ENCODE assay signal across 9 mouse cellular contexts in genomic region chrX:11444261-11444725, GRCm38 (mm10).
DNase-seq lines count a peak whose midpoint lies in the region; ATAC-seq and TF ChIP-seq lines count a peak whose summit lies in the region.
"Had no signal": no experiment of that assay in that cellular context is flagged by ENCODE, and none has a peak within 500 bp of the region (broad histone marks: within the 10 kb centered on the region; RNA-seq: fewer than 3 reads in every experiment).

No protein-coding gene starts in this region.

- H3K9ac ChIP-seq in kidney, embryonic 16.5 days (replicated peaks; ENCODE audit: low read length), result no peak overlapping the region

- no peaks in the 10 kb centered on the region for H3K9me3 ChIP-seq in kidney, embryonic 16.5 days (ENCODE audit: low read length)
- no peaks in the 10 kb centered on the region for H3K9me3 ChIP-seq in midbrain, embryonic 10.5 days (replicated peaks)

- WGBS in cerebellum, adult 2 months, result 25% methylated on average over 10 of the region's 10 CpGs
- WGBS in kidney, embryonic 16.5 days, result 53% methylated on average over 10 of the region's 10 CpGs
- 73% methylated on average over 10 of the region's 10 CpGs for WGBS in midbrain, embryonic 10.5 days

- DNase-seq in cerebellum, adult 2 months, result peak; percentile 24 to 33
- DNase-seq in cerebellum, adult 11 months, result no peak
- peak; percentile 74 for DNase-seq in adrenal gland, postnatal 14 days
- no peak for DNase-seq in layer of hippocampus, postnatal 25 days (ENCODE audit: extremely low spot score in 1 of 2, low spot score in 1 of 2)
- no peak for DNase-seq in midbrain, embryonic 10.5 days (ENCODE audit: low spot score)
- DNase-seq in left cerebral cortex, adult 8-10 months (ENCODE audit: low spot score in 2 of 2), result no peak
- DNase-seq: thymus, postnatal 36 days had no signal

- no peak for TF ChIP-seq CTCF in cerebellum, adult 2 months (IDR thresholded peaks at IDR 0.05; ENCODE audit: borderline replicate concordance, insufficient read depth, low read depth, low read length)

- no peak overlapping the region for H3K4me3 ChIP-seq in cerebellum, adult 2 months (replicated peaks; ENCODE audit: insufficient read depth, low read depth, low read length)
- H3K4me3 ChIP-seq in kidney, embryonic 16.5 days (ENCODE audit: low read length), result no peak overlapping the region
- no peak overlapping the region for H3K4me3 ChIP-seq in midbrain, embryonic 10.5 days

- ATAC-seq in granulocyte monocyte progenitor cell, adult 5-6 weeks (replicated peaks; ENCODE audit: poor library complexity, severe bottlenecking), result peak; percentile 58
- peak; percentile 74 for ATAC-seq in kidney, embryonic 16.5 days (ENCODE audit: low FRiP score, low TSS enrichment)

- no peak overlapping the region for H3K4me2 ChIP-seq in kidney, embryonic 16.5 days (replicated peaks; ENCODE audit: low read depth, low read length)

- H3K4me1 ChIP-seq in cerebellum, adult 2 months (ENCODE audit: control insufficient read depth, insufficient read depth, low read length), result peaks cover 3% of the 10 kb centered on the region; the same call in 1 of the 2 replicates
- peaks cover 11% of the 10 kb centered on the region; the same call in 1 of the 2 replicates for H3K4me1 ChIP-seq in kidney, embryonic 16.5 days (ENCODE audit: insufficient read depth, low read length)
- H3K4me1 ChIP-seq in midbrain, embryonic 10.5 days, result peaks cover 10% of the 10 kb centered on the region

- no peaks in the 10 kb centered on the region for H3K27me3 ChIP-seq in cerebellum, adult 2 months (ENCODE audit: control insufficient read depth, insufficient read depth, low read length)
- H3K27me3 ChIP-seq in kidney, embryonic 16.5 days (ENCODE audit: insufficient read depth, low read length), result peaks cover 17% of the 10 kb centered on the region; the same call in 1 of the 2 replicates
- peaks cover 99% of the 10 kb centered on the region for H3K27me3 ChIP-seq in midbrain, embryonic 10.5 days (ENCODE audit: low read depth, poor library complexity, severe bottlenecking)

- no peak for TF ChIP-seq POLR2A in cerebellum, adult 2 months (IDR thresholded peaks at IDR 0.05; ENCODE audit: borderline replicate concordance, insufficient read depth, low read length)

- no peaks in the 10 kb centered on the region for H3K36me3 ChIP-seq in kidney, embryonic 16.5 days (ENCODE audit: insufficient read depth, low read length)
- H3K36me3 ChIP-seq in midbrain, embryonic 10.5 days, result no peaks in the 10 kb centered on the region

- no peak overlapping the region for H3K27ac ChIP-seq in cerebellum, adult 2 months (ENCODE audit: insufficient read depth, low read length)
- H3K27ac ChIP-seq in kidney, embryonic 16.5 days (ENCODE audit: low read length), result peak overlapping the region; percentile 34; the same call in 1 of the 2 replicates
- no peak overlapping the region for H3K27ac ChIP-seq in midbrain, embryonic 10.5 days (replicated peaks)

Comparison
In these comparisons a context has a peak if more than half of its experiments do, and no peak if none do; other contexts are left out.
1. DNase-seq: peak in cerebellum, adult 2 months (2 of 2) and adrenal gland, postnatal 14 days (single experiment); none in cerebellum, adult 11 months (single experiment), layer of hippocampus, postnatal 25 days (0 of 2), midbrain, embryonic 10.5 days (single experiment) and left cerebral cortex, adult 8-10 months (0 of 2).